Mouse (Mus musculus) heart, embryonic 11.5 days (tissue): ENCODE data around the gene Ryr2. TPM values are rescaled to one million over a fixed set of nuclear protein-coding genes. Genes with fewer than 3 reads are reported as not detected.

Source experiments
- ATAC-seq: fragments of 200-750 bp; cut with Nextera tagmentation; replicated peaks from 2 replicates; pipeline ENCODE4 v1.8.0; 2017; ENCODE audit warnings: moderate library complexity; ENCODE audit not compliant: insufficient number of reproducible peaks, low FRiP score, low TSS enrichment
- H3K27ac ChIP-seq: fragments of 300-500 bp; sonication (generic); 2 replicates; pipeline ENCODE4 v1.5.1; 2014; ENCODE audit warnings: mild to moderate bottlenecking, low read depth, low read length
- H3K27me3 ChIP-seq: fragments of 300-500 bp; sonication (generic); 2 replicates; pipeline ENCODE4 v1.6.1; 2014; ENCODE audit warnings: mild to moderate bottlenecking, low read length, mixed read lengths; ENCODE audit not compliant: control insufficient read depth, insufficient read depth
- H3K36me3 ChIP-seq: fragments of 300-500 bp; sonication (generic); 2 replicates; pipeline ENCODE4 v1.6.1; 2014; ENCODE audit warnings: mild to moderate bottlenecking, low read length, moderate library complexity, mixed read lengths; ENCODE audit not compliant: control insufficient read depth, insufficient read depth
- H3K4me1 ChIP-seq: fragments of 300-500 bp; sonication (generic); 2 replicates; pipeline ENCODE4 v1.6.1; 2014; ENCODE audit warnings: low read length; ENCODE audit not compliant: control insufficient read depth, insufficient read depth
- H3K4me2 ChIP-seq: fragments of 300-500 bp; sonication (generic); 2 replicates; pipeline ENCODE4 v1.6.1; 2014; ENCODE audit warnings: mild to moderate bottlenecking, moderate library complexity
- H3K4me3 ChIP-seq: fragments of 300-500 bp; sonication (generic); 2 replicates; pipeline ENCODE4 v1.5.1; 2014; ENCODE audit warnings: low read depth, low read length
- H3K9ac ChIP-seq: fragments of 300-500 bp; sonication (generic); 2 replicates; pipeline ENCODE4 v1.6.1; 2014; ENCODE audit warnings: mild to moderate bottlenecking, low read depth, low read length, moderate library complexity
- H3K9me3 ChIP-seq: fragments of 300-500 bp; sonication (generic); replicated peaks from 2 replicates; pipeline ENCODE4 v1.6.1; 2016; ENCODE audit warnings: low read length; ENCODE audit not compliant: control insufficient read depth
- whole genome bisulfite sequencing: fragments of 180-500 bp; shearing (Covaris S2); extraction: QIAGEN DNeasy Blood & Tissue Kit; methylation state at CpG from one replicate; pipeline ENCODE4 v1.1.7; 2014; ENCODE audit not compliant: insufficient replicate concordance; 5-methylcytosine and 5-hydroxymethylcytosine counted together
- polyA plus RNA-seq: library from polyadenylated mRNA; unstranded; fragments of >200 nt; fragmentation: Nextera tagmentation; extraction: Ambion mirVana; gene quantifications from 2 replicates; pipeline ENCODE4 v1.2.1, GENCODE M21; 2014

Gene Ryr2
- polyA plus RNA-seq, 1 experiment from 2014 or later, result 46.7 TPM

GRCm38 (mm10) chr13:12129121-12129520 lies 22.4 kb upstream of the Ryr2 start:
- Histone ChIP-seq H3K27ac (peak overlapping the region; percentile 57), H3K4me3 (no peak overlapping the region), H3K9me3 (no peaks in the 10 kb centered on the region), H3K27me3 (no peaks in the 10 kb centered on the region), H3K4me2 (no peak overlapping the region), H3K36me3 (no peaks in the 10 kb centered on the region), H3K4me1 (peaks cover 43% of the 10 kb centered on the region), H3K9ac (no peak overlapping the region)
- WGBS, result 49% methylated on average over 1 of the region's 1 CpGs
- no peak for ATAC-seq

DNA sequence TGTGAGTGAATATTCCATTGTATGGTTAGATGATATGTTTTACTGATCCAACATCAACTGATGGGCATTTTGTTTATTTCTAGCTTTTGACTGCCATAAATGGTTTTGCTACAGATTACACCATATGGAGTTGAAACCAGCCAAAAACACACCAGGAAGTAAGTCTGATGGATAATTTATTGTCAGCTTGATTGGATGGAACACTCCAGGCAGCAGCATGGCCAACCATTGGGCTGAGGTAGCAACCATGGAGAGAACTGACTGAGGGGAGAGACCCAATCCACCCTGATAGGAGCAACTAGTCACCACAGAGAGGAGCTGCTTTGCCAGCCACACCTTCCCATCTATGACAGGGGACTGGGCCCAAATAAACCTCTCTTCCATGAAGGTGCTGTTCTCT lies 19.4 kb upstream of the Ryr2 start:
- ATAC-seq, result no peak
- Histone ChIP-seq H3K4me2 (no peak overlapping the region), H3K9ac (no peak overlapping the region), H3K36me3 (no peaks in the 10 kb centered on the region), H3K9me3 (no peaks in the 10 kb centered on the region), H3K4me3 (no peak overlapping the region), H3K27me3 (no peaks in the 10 kb centered on the region), H3K4me1 (peaks cover 17% of the 10 kb centered on the region), H3K27ac (no peak overlapping the region)

DNA sequence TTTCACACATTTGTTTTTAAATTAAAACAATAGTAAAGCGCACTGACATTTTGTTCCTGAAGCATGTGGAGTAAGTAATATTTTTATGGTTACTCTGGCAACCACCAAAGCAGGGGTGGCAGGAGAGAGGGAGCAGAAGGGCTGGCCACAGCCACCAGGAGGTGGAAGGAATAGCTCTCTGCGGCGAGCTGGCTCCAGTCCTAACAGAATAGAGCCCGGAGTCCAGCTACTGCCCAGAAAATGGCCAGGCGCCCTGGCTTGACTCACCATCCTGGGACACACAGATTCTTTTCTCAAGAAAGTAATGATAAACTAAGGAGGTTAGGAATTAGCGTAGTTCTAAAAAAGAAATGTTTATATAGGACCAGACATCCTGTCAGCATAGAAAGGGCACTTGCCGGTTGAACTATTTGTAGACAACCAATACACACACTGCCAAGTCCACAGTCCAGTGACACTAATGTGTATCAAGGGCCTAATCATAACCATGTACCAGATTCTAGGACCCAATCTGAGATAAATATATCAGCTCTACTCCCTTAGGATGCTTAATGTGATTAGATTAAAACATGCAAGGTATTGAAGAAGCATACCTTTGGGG lies 18.3 kb upstream of the Ryr2 start:
- no peak overlapping the region for H3K27ac ChIP-seq
- no peak overlapping the region for H3K4me2 ChIP-seq
- H3K9ac ChIP-seq, result no peak overlapping the region
- 52% methylated on average over 7 of the region's 7 CpGs for WGBS
- ATAC-seq, result no peak
- no peak overlapping the region for H3K4me3 ChIP-seq
- H3K36me3 ChIP-seq, result no peaks in the 10 kb centered on the region
- no peaks in the 10 kb centered on the region for H3K27me3 ChIP-seq
- no peaks in the 10 kb centered on the region for H3K9me3 ChIP-seq
- peaks cover 14% of the 10 kb centered on the region for H3K4me1 ChIP-seq

DNA sequence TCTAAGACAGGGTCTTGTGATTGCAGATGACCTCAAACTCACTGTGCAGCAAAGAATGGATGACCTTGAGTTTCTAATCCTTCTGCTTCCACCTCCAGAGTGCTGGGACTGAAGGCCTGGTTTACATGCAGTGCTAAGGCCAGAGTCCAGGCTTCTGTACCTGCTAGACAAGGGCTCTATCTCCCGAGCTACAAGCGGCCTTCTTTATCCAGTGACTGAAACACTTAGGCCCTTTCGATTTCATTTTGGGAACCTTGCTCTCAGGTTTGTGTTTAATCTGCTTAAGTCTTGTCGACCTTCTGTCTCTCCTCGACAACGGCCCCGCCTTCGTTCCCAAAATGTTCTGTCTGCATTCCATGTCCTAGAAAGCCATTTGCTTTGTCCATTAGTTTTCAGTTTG lies 8.8 kb upstream of the Ryr2 start:
- Histone ChIP-seq H3K9ac (no peak overlapping the region), H3K4me1 (no peaks in the 10 kb centered on the region), H3K27me3 (no peaks in the 10 kb centered on the region), H3K9me3 (no peaks in the 10 kb centered on the region), H3K36me3 (no peaks in the 10 kb centered on the region), H3K27ac (no peak overlapping the region), H3K4me3 (no peak overlapping the region), H3K4me2 (no peak overlapping the region)
- WGBS, result 75% methylated on average over 8 of the region's 8 CpGs
- no peak for ATAC-seq

- H3K4me1 ChIP-seq, result no peaks in the 10 kb centered on the region
- no peaks in the 10 kb centered on the region for H3K27me3 ChIP-seq
- no peaks in the 10 kb centered on the region for H3K9me3 ChIP-seq
- H3K4me3 ChIP-seq, result no peak overlapping the region
- H3K36me3 ChIP-seq, result no peaks in the 10 kb centered on the region
- ATAC-seq, result no peak
- H3K4me2 ChIP-seq, result no peak overlapping the region
- H3K9ac ChIP-seq, result no peak overlapping the region
- 43% methylated on average over 1 of the region's 1 CpGs for WGBS
- H3K27ac ChIP-seq, result no peak overlapping the region
Observed at GRCm38 (mm10) chr13:12114816-12115215, 8.1 kb upstream of the Ryr2 start.

- H3K4me1 ChIP-seq, result peaks cover 3% of the 10 kb centered on the region; the same call in 1 of the 2 replicates
- no peak overlapping the region for H3K4me3 ChIP-seq
- H3K27ac ChIP-seq, result no peak overlapping the region
- H3K9ac ChIP-seq, result no peak overlapping the region
- WGBS, result 87% methylated on average over 1 of the region's 1 CpGs
- no peak overlapping the region for H3K4me2 ChIP-seq
- peaks cover 6% of the 10 kb centered on the region for H3K27me3 ChIP-seq
- ATAC-seq, result no peak
- no peaks in the 10 kb centered on the region for H3K9me3 ChIP-seq
- H3K36me3 ChIP-seq, result no peaks in the 10 kb centered on the region
Observed at GRCm38 (mm10) chr13:12108955-12109354, 2.2 kb upstream of the Ryr2 start.

- WGBS, result under 1% methylated on average over 65 of the region's 67 CpGs
- H3K27ac ChIP-seq, result peak overlapping the region; percentile 89
- peak; percentile 19; the same call in 1 of the 2 replicates for ATAC-seq
Observed at GRCm38 (mm10) chr13:12105830-12106628, 716 bp downstream of the Ryr2 start.

GRCm38 (mm10) chr13:12105231-12105829 lies 1.4 kb downstream of the Ryr2 start:
- Histone ChIP-seq H3K36me3 (no peaks in the 10 kb centered on the region), H3K9me3 (no peaks in the 10 kb centered on the region), H3K4me1 (peaks cover 18% of the 10 kb centered on the region), H3K27me3 (peaks cover 6% of the 10 kb centered on the region), H3K9ac (peak overlapping the region; percentile 98), H3K4me2 (peak overlapping the region; percentile 78), H3K4me3 (peak overlapping the region; percentile 93), H3K27ac (peak overlapping the region; percentile 89)
- ATAC-seq, result no peak
- WGBS, result 5% methylated on average over 17 of the region's 17 CpGs

More at GRCm38 (mm10) chr13:12105830-12106628, 716 bp downstream of the Ryr2 start:
- no peaks in the 10 kb centered on the region for H3K36me3 ChIP-seq
- H3K4me1 ChIP-seq, result peaks cover 11% of the 10 kb centered on the region
- H3K9me3 ChIP-seq, result no peaks in the 10 kb centered on the region
- H3K4me3 ChIP-seq, result peak overlapping the region; percentile 93
- peak overlapping the region; percentile 98 for H3K9ac ChIP-seq
- H3K27me3 ChIP-seq, result peaks cover 6% of the 10 kb centered on the region
- peak overlapping the region; percentile 78 for H3K4me2 ChIP-seq
